8 mouse cellular contexts compared by ENCODE assay signal in the genomic region with DNA sequence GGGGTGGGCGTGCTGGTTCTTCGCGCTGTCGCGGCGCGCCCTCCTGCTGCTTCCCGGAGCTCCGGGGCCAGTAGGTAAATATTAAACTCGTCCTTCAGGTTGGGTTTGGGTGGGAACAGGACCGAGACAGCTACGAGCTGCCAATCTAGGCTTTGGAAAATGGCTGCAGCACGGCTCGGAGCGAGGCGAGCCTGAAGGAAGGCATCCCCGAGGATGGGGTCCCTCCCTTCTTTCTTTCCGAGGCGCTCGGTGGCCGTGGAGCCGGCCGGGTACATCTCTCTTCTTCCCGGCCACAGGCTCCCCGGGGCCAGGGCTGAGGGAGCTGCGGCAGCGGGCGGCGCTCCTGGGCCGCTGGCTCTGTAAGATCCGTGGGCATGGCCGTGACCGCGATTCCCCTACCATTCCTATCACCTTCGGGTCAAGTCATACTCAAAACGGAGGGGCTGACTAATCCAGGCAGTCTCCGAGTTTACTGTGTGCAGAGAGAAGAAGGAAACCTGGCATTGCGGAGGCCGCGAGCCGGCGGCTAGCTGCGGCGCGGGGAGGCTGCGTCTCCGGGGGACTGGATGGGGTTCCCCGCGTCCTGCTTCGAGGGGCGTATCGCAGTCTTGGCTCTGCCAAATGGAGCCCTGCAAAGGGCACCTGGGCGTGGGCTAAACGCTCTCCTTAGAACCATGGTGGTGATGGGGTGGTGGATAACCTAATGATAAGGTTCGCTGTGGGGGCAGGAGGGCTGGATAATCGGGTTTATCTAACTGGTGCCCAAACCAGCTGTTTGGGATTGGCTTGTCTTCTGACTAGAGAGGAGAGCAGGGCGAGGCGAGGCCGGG. TPM values are rescaled to one million over a fixed set of nuclear protein-coding genes. Genes with fewer than 3 reads are reported as not detected.
DNase-seq lines count a peak whose midpoint lies in the region; ATAC-seq and TF ChIP-seq lines count a peak whose summit lies in the region.

No protein-coding gene starts in this region.

- H3K4me3 ChIP-seq in kidney, adult 2 months (ENCODE audit: insufficient read depth, low read depth, low read length), result peak overlapping the region; percentile 62
- peak overlapping the region; percentile 85 for H3K4me3 ChIP-seq in forebrain, embryonic 11.5 days (ENCODE audit: low read depth, low read length)
- peak overlapping the region; percentile 77 for H3K4me3 ChIP-seq in limb, embryonic 13.5 days
- H3K4me3 ChIP-seq in midbrain, postnatal 0 days (ENCODE audit: low read depth, low read length), result peak overlapping the region; percentile 92
- peak overlapping the region; percentile 81 for H3K4me3 ChIP-seq in stomach, embryonic 16.5 days (replicated peaks; ENCODE audit: low read length)

- peak overlapping the region; percentile 97 for H3K4me2 ChIP-seq in forebrain, embryonic 11.5 days (ENCODE audit: low read depth, low read length, severe bottlenecking)
- H3K4me2 ChIP-seq in limb, embryonic 13.5 days (replicated peaks), result peak overlapping the region; percentile 99
- H3K4me2 ChIP-seq in midbrain, postnatal 0 days (ENCODE audit: low read depth, low read length, poor library complexity, severe bottlenecking), result peak overlapping the region; percentile 79
- H3K4me2 ChIP-seq in stomach, embryonic 16.5 days (ENCODE audit: low read depth, low read length), result peak overlapping the region; percentile 86

- ATAC-seq in forebrain, embryonic 11.5 days (replicated peaks; ENCODE audit: low FRiP score), result peak; percentile 36
- peak; percentile 20 for ATAC-seq in limb, embryonic 13.5 days (ENCODE audit: low FRiP score, low read depth)
- ATAC-seq in midbrain, postnatal 0 days (ENCODE audit: low FRiP score), result peak; percentile 59
- ATAC-seq in stomach, embryonic 16.5 days (ENCODE audit: insufficient read depth, low FRiP score), result no peak; the same call in 1 of the 2 replicates

- peak overlapping the region; percentile 32 for H3K27ac ChIP-seq in kidney, adult 2 months (ENCODE audit: insufficient read depth, low read depth, low read length)
- H3K27ac ChIP-seq in forebrain, embryonic 11.5 days (ENCODE audit: low read depth, low read length), result peak overlapping the region; percentile 88
- H3K27ac ChIP-seq in limb, embryonic 13.5 days, result peak overlapping the region; percentile 92
- H3K27ac ChIP-seq in midbrain, postnatal 0 days (ENCODE audit: low read depth, low read length), result peak overlapping the region; percentile 97
- H3K27ac ChIP-seq in stomach, embryonic 16.5 days (ENCODE audit: low read length), result peak overlapping the region; percentile 95

- H3K9me3 ChIP-seq in forebrain, embryonic 11.5 days (ENCODE audit: control insufficient read depth, low read length), result no peaks in the 10 kb centered on the region
- H3K9me3 ChIP-seq in limb, embryonic 13.5 days, result no peaks in the 10 kb centered on the region
- no peaks in the 10 kb centered on the region for H3K9me3 ChIP-seq in midbrain, postnatal 0 days (ENCODE audit: low read length)
- H3K9me3 ChIP-seq in stomach, embryonic 16.5 days (replicated peaks; ENCODE audit: control insufficient read depth, low read length), result no peaks in the 10 kb centered on the region

- no peak for TF ChIP-seq POLR2A in kidney, adult 2 months (IDR thresholded peaks at IDR 0.05; ENCODE audit: low read depth, low read length)

- no peaks in the 10 kb centered on the region for H3K36me3 ChIP-seq in kidney, adult 2 months (ENCODE audit: control insufficient read depth, insufficient read depth, low read length)
- no peaks in the 10 kb centered on the region for H3K36me3 ChIP-seq in forebrain, embryonic 11.5 days (ENCODE audit: control insufficient read depth, insufficient read depth, low read length)
- no peaks in the 10 kb centered on the region for H3K36me3 ChIP-seq in limb, embryonic 13.5 days
- H3K36me3 ChIP-seq in midbrain, postnatal 0 days (ENCODE audit: insufficient read depth, low read length), result no peaks in the 10 kb centered on the region
- no peaks in the 10 kb centered on the region for H3K36me3 ChIP-seq in stomach, embryonic 16.5 days (ENCODE audit: control insufficient read depth, insufficient read depth, low read length)

- no peak for TF ChIP-seq CTCF in kidney, adult 2 months (conservative IDR thresholded peaks at IDR 0.05; ENCODE audit: insufficient read depth, insufficient read length, low read depth, low read length)
- no peak for TF ChIP-seq CTCF in midbrain, postnatal 0 days (IDR thresholded peaks at IDR 0.05)

- WGBS in kidney, adult 2 months, result under 1% methylated on average over 59 of the region's 59 CpGs
- under 1% methylated on average over 59 of the region's 59 CpGs for WGBS in forebrain, embryonic 11.5 days
- under 1% methylated on average over 54 of the region's 59 CpGs for WGBS in limb, embryonic 13.5 days
- under 1% methylated on average over 59 of the region's 59 CpGs for WGBS in midbrain, postnatal 0 days
- under 1% methylated on average over 59 of the region's 59 CpGs for WGBS in stomach, embryonic 16.5 days

- intact Hi-C loops in heart, postnatal 25 days (cut with DNase I), result loop anchor here (1.0 to 5.0 kb wide), 4 partner anchors 54 to 213 kb away; no protein-coding TSS in a partner anchor

- DNase-seq in kidney, adult 2 months, result no peak
- no peak for DNase-seq in kidney, adult 8-10 months
- DNase-seq in adrenal gland, postnatal 14 days, result peak; percentile 74
- peak; percentile 77 for DNase-seq in forebrain, embryonic 11.5 days (ENCODE audit: low spot score)
- DNase-seq in heart, postnatal 25 days (ENCODE audit: low spot score), result peak; percentile 31
- DNase-seq in midbrain, postnatal 0 days (ENCODE audit: low spot score), result peak; percentile 47

- H3K9ac ChIP-seq in forebrain, embryonic 11.5 days (ENCODE audit: low read length), result peak overlapping the region; percentile 87
- peak overlapping the region; percentile 86 for H3K9ac ChIP-seq in limb, embryonic 13.5 days
- peak overlapping the region; percentile 94 for H3K9ac ChIP-seq in midbrain, postnatal 0 days (replicated peaks; ENCODE audit: low read length, poor library complexity, severe bottlenecking)
- H3K9ac ChIP-seq in stomach, embryonic 16.5 days (ENCODE audit: low read length), result peak overlapping the region; percentile 91

- H3K27me3 ChIP-seq in kidney, adult 2 months (replicated peaks; ENCODE audit: control insufficient read depth, insufficient read depth, low read length), result no peaks in the 10 kb centered on the region
- no peaks in the 10 kb centered on the region for H3K27me3 ChIP-seq in forebrain, embryonic 11.5 days (ENCODE audit: control insufficient read depth, insufficient read depth, low read length)
- H3K27me3 ChIP-seq in limb, embryonic 13.5 days, result no peaks in the 10 kb centered on the region
- no peaks in the 10 kb centered on the region for H3K27me3 ChIP-seq in midbrain, postnatal 0 days (ENCODE audit: insufficient read depth, low read length)
- no peaks in the 10 kb centered on the region for H3K27me3 ChIP-seq in stomach, embryonic 16.5 days (ENCODE audit: control insufficient read depth, insufficient read depth, low read length)

- peaks cover 21% of the 10 kb centered on the region; the same call in 1 of the 2 replicates for H3K4me1 ChIP-seq in kidney, adult 2 months (ENCODE audit: control insufficient read depth, insufficient read depth, low read length)
- H3K4me1 ChIP-seq in forebrain, embryonic 11.5 days (replicated peaks; ENCODE audit: control insufficient read depth, insufficient read depth, low read length), result peaks cover 6% of the 10 kb centered on the region; the same call in 1 of the 2 replicates
- H3K4me1 ChIP-seq in limb, embryonic 13.5 days, result peaks cover 30% of the 10 kb centered on the region
- peaks cover 8% of the 10 kb centered on the region for H3K4me1 ChIP-seq in midbrain, postnatal 0 days (ENCODE audit: insufficient read depth, low read length)
- peaks cover 34% of the 10 kb centered on the region for H3K4me1 ChIP-seq in stomach, embryonic 16.5 days (ENCODE audit: control insufficient read depth, insufficient read depth, low read length)

RNA-seq across cellular contexts. Expression of a gene that starts 0.6 kb away (rescaled TPM):
- polyA plus RNA-seq in kidney, adult 2 months (2012; rRNA removed), result 4.7 and 5.2 TPM in 2 replicates
- total RNA-seq in adrenal gland, postnatal 14 days (2021), result 20.1 and 22.3 TPM in 2 replicates
- 16.8 and 17.7 TPM in 2 replicates for polyA plus RNA-seq in forebrain, embryonic 11.5 days (2014; fragmentation: Nextera tagmentation; extraction: Ambion mirVana)
- 10 to 100 TPM; 78.6 to 79.5 TPM for total RNA-seq in heart, postnatal 25 days (2021)
- 8.0 and 8.7 TPM in 2 replicates for polyA plus RNA-seq in limb, embryonic 13.5 days (2015; fragmentation: Nextera tagmentation; extraction: Ambion mirVana)
- total RNA-seq in midbrain, postnatal 0 days (2014; rRNA removed), result 86.0 and 94.4 TPM in 2 replicates
- 25.8 and 27.3 TPM in 2 replicates for polyA plus RNA-seq in midbrain, postnatal 0 days (2015; fragmentation: Nextera tagmentation; extraction: Ambion mirVana)
- polyA plus RNA-seq in stomach, embryonic 16.5 days (2015; fragmentation: Nextera tagmentation; extraction: Ambion mirVana), result 12.2 and 13.2 TPM in 2 replicates

Comparison
In these comparisons a context has a peak if more than half of its experiments do, and no peak if none do; other contexts are left out.
1. DNase-seq: peak in adrenal gland, postnatal 14 days (single experiment), forebrain, embryonic 11.5 days (single experiment), heart, postnatal 25 days (single experiment) and midbrain, postnatal 0 days (single experiment); none in kidney, adult 2 months (single experiment) and kidney, adult 8-10 months (0 of 2).
2. H3K27ac ChIP-seq: peak in every context shown above with its lines; median percentile 97 in midbrain, postnatal 0 days; 95 in stomach, embryonic 16.5 days; 92 in limb, embryonic 13.5 days; 88 in forebrain, embryonic 11.5 days; 32 in kidney, adult 2 months.
3. Peak in every context shown above with its lines, with median percentiles within 50 percentile points of each other: H3K4me3 ChIP-seq, H3K4me2 ChIP-seq and H3K9ac ChIP-seq.